Mouse (Mus musculus) cerebellum, adult (tissue): ENCODE measurements around the gene Sgms1.
A peak's percentile ranks its signal among the peaks of the same experiment; 100 is the strongest.

Experiments
- ATAC-seq: cut with Nextera tagmentation; 2 replicates; pipeline ENCODE4 v1.9.2; 2017; ENCODE audit warnings: mild to moderate bottlenecking, moderate library complexity, mixed read lengths; ENCODE audit not compliant: insufficient number of reproducible peaks, low FRiP score, low TSS enrichment

Sgms1 gene

DNA sequence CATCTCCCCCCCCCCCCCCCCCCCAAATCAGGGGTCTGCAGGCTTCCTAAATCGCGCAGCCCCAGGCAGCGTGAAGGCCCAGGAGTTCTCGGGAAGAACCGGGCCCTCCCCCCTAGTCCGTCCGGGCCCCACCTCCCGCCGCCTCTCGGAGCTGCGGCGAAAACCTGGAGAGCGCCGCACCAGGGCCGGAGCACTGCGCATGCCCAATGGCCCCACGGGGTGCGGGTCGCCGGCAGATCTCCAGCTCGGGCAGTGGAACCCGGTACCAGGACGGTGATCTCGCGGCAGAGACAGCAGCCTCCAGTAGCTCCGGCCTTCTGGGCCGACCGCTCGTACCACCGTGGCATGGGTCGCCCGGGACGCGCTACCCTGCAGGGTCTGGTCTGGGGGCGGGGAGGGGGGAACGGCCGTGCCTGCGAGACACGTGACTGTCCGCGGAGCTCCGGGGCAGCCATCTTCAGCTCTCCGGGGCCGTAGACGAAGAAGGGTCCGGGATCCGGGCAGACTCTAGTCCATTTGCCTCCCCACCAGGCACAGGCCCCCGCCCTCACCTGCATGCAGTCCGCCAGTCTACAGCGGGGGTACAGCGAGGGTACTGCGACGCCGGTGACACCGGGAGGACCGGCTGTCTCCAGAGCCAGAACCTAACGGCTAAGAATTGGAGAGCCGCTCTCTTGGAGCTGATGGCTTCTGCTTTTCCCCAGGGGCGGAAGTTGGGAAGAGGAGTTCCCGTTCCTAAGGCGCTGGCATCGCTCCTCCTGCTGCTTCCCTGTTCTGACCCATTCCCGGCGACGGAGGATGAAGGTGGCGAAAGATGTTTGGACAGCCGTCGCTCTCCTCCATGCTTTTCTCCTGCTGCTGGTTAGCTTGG is at the start of gene Sgms1:
TSS of gene Sgms1 (minus strand) at position 714 of the 871 bp plus-strand sequence.
- peak; percentile 76 for ATAC-seq

GRCm38 (mm10) chr19:32425856-32426255 is 36.3 kb upstream of the Sgms1 start:
- ATAC-seq = no peak

- no peak for ATAC-seq
Observed at GRCm38 (mm10) chr19:32424706-32425105, 35.2 kb upstream of the Sgms1 start.

DNA sequence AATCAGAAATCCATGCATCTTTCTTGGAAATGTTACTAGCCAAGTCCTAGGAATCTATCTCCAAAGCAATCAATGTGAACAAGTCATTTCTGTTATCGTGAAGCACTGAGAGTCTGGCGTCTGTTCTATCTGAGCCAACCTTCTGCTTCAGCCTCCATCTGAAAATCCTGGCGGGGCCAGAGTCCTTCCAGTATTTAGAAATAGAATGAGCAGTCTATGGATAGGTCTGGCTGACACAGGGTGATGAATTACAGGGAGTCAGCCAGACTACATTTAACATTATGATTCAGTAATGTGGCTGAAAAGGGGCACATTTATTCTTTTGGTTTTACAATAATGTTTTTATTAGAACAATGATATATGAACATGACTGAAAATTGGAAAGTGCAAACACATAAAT is 29.6 kb upstream of the Sgms1 start:
- ATAC-seq = no peak

GRCm38 (mm10) chr19:32416692-32417317 is 27.3 kb upstream of the Sgms1 start:
- no peak for ATAC-seq

- no peak for ATAC-seq
Observed at GRCm38 (mm10) chr19:32409603-32410360, 20.3 kb upstream of the Sgms1 start.

DNA sequence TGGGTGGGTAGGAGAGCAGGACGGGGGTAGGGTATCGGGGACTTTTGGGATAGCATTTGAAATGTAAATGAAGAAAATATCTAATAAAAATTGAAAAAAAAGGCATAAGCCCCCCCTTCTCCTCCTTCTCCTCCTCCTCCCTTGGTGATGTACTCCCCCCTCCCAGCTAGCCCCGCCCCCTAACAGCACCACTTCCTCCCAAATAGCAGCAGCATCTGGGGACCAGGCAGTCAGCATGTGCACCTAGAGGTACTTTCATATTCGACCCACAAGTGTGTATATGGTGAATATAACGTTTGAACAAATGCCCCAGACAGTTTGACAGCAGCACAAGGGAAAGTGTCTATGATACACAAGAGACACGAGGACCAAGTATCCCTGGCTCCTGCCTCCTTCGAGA is 17.2 kb upstream of the Sgms1 start:
- ATAC-seq = no peak

DNA sequence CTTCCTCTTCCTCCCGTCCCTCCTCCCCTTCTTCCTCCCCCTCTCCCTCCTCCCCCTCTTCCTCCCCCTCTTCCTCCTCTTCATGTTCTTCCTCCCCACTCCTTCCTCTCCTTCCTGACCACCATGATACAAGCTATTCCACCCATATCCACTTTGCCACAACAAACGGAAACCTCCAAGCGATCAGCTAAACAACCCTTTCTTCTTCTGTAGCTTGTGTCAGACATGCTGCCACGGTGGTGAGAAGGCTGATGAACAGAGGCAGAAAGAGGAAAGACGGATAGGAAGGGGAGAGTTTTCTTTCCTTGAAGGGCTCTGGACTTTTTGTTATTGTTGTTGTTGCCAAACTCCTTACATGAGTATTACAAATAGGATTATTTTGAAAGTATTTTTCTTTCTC is 14.9 kb upstream of the Sgms1 start:
- no peak for ATAC-seq

GRCm38 (mm10) chr19:32403834-32404233 is 14.3 kb upstream of the Sgms1 start:
- no peak for ATAC-seq

DNA sequence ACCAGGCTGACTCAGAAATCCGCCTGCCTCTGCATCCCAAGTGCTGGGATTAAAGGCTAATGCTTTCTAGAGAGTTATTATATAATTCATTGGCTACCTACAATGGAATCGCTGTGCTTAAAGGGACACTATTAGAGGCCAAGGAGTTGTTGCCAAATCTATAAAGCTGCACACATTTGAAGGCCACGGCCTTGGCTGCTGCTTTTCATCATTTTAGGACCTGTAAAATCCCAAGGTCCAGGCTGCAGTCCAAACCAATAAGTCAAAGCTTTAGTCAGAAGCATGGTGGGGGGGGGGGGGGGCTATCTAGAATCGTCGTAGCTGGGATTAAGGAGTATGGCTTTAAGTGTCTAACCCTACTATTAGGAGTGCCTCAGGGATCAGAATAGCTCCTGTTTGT is 9.0 kb upstream of the Sgms1 start:
- ATAC-seq = no peak

DNA sequence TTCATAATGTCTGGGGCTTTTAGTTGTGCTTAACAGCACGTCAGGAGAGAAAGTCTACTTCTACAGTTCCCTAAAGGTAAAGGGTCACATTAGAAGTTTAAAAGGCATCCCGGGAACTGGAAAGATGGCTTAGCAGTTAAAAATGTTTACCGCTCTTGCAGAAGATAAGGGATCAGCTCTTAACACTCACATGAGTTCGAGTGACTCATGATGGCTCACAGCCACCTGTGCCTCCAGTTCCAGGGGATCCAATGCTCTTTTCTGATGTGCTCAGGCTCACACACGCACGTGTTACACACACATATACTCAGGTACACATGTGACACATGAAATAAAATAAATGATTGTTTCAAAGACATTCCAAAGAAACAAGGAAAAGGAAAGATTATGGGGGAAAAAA is 6.8 kb upstream of the Sgms1 start:
- ATAC-seq = no peak

- ATAC-seq = no peak
Observed at GRCm38 (mm10) chr19:32394825-32395224, 5.3 kb upstream of the Sgms1 start.

DNA sequence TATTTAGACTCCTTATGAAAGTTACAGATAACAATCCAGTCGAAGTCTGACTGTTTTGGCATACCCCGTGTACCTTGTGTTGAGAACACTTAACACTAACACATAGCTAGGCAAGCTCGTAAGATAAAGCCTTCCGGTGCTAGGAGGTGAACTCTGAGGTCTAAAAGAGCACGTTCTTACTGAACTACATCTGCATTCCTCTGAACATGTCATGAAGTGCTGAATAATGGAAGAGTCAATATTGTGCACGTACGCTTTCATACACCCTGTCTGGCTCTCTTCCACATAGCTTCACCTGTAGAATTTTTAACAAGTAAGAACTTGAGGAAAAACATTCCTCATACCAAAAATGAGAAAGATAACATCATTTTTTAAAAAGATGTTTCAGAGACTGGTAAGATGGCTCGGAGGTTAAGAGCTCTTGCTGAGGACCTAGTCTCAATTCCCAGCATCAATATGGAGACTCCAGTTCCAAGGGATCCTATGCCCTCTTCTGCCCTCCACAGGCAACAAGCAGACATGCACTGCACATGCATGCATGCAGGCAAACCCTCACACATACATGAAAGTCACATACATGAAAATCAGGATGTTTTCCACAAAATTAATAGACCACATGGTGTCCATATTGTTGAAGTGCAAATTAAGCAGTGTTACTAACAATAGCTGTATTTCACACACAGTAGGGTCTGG is 4.4 kb upstream of the Sgms1 start:
- ATAC-seq = no peak

DNA sequence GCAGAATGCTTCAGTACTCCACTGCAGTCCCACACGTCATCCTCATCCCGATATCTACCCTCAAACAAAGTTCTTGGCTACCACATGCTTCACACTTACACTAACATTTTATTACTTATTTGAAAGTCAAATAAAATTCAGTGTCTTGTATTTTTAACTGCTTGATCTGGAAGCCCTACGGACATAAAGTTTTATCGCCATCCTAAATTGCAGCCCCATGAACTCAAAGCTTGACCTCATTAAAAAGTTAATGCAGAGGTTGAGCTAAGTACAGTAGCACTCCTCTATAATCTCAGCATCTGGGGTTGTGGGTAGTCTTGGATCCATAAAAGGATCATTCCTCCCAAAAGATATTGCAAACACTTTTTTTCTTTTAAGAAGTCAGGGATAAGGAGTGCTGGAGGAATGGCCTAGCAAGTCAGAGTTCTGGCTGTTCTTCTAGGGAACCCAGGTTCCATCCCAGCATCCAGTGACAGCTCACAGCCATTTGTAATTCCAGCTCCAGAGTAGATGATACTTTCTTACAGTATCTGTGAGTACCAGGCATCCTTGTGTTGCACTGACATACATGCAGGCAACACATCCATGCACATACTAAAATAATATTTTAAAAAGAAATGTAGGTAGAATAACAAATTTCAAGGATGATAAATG is 3.7 kb upstream of the Sgms1 start:
- ATAC-seq = no peak

GRCm38 (mm10) chr19:32391441-32391840 is 1.9 kb upstream of the Sgms1 start:
- ATAC-seq = no peak

GRCm38 (mm10) chr19:32390116-32390515 is 602 bp upstream of the Sgms1 start:
- no peak for ATAC-seq

GRCm38 (mm10) chr19:32388191-32388921 is 1.2 kb downstream of the Sgms1 start:
- peak; percentile 59 for ATAC-seq

DNA sequence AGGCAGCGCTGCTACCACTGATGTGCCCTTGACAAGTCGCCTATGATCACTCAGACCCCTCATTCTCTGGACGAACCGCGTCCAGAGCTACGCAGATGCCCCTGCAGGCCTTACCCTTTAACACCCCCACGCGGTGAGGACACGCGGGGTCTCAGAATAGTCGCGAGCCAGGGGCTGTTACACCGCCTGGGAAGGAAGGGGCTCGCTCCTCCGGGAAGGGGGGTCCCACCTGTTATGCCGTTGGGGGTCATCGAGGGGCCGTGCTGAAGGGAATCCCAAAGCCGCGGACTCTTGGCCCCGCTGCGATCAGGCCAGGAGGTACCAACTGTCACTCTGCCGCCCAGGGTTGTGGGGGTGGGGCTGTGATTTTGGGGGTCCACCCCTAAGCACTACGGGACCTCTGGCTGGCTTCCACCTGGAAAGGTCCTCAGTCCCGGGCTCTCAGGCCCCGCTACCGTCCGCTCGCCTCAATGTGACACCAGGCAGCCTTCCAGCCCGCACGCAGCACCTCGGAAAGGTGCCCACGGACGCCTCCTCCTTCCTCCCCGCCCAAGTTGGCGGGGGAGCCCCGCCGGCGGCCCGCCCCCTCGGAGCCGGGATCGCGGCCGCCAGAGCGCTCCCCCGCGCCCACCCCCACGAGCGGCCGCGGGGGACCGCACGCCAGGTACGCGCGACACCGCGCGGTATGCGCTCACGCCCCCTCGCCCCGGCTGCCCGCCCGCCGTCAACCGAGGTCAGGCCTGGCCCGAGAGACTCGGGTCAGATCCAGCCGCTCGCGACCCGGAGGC is 1.9 kb downstream of the Sgms1 start:
- ATAC-seq = peak; percentile 26
